Mouse (Mus musculus): ENCODE measurements at regions not wholly inside any gene's neighbourhood (a gene's known extent, or its start where the extent isn't known, plus 50 kb on each side); places are given as distances from the start of the nearest gene placed in this dataset.

DNA sequence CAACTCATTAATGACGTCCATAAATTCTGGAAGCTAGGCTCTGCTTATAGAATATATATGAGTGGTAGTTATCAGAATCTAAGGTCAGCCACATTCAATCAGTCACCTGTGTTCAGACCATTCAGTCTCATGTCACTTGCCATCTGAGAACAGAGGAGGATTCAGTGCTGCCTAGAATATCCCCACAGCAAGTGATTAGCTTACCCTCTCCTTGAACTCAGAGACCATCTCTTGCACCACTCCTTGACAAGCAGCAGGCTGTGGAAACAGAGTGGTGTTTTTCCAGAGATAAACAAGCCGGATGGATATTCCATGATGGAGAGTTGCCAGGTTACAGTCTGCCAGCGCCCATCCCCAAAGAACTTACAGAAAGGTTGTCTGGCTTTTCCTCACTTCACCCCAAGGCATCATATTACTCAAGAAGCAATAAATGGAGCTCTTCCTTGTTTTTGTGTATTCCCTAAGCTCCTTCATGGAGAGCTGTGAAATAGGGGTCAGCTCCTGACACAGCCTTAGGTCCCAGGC lies 291.9 kb upstream of the Thbs1 start:
- DNase-seq (ENCODE audit: low spot score), result no peak

DNA sequence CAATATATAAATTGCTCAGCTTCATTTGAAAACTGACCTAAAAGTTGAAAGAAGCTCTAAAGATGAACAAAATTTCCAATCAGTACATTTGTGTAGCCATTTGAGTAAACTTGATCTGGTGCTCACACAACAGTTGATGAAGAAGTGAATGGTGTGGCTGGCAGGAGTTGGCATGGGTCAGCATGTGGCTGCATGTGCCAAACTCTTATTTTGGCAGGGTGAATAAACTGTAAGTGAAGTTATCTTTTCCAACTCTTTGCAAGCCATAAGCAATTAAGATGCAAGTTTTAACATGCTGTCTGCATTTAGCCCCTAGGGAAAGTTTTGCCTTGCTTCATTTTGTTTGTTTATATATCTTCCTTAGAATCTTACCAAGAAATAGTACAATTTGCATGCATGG lies 291.0 kb upstream of the Thbs1 start:
- no peak for DNase-seq (ENCODE audit: low spot score)

DNA sequence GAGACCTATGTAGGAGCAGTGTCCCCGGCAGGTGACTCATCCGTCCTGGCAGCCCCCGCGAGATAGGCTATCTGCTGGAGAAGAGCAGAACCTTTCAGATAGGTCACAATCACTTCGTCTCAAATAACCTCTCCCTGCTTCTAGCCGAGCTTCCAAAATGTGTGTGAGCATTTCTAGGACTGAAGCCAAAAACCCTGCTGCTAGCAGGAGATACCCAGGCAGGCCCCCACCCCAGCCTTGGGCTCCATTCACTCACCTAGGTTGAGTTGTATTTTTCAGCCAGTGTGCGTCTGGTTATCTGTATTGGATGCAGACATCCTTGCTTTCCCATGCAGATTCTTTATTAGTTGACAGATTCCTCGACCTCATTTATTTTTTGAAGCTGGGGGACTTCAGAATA lies 286.6 kb upstream of the Thbs1 start:
- DNase-seq (ENCODE audit: low spot score), result no peak

DNA sequence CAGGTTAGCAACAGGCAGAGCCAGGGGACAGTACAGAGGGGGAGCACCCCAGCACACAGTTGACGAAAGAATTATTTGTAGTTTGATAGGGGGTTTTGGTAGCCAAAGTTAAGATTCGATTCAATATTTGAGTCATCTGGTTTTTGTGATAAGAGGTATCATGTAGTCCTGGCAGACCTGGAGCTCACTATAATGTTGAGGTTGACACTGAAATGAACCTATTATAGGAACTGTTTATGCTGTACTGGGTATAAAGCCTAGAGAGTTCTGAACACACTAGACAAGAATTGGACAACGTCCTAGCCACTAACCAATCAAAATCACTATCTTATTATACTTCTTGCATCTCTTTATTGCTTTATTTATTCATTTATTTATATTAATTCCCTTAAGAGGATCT lies 284.4 kb upstream of the Thbs1 start:
- no peak for DNase-seq (ENCODE audit: low spot score)

DNA sequence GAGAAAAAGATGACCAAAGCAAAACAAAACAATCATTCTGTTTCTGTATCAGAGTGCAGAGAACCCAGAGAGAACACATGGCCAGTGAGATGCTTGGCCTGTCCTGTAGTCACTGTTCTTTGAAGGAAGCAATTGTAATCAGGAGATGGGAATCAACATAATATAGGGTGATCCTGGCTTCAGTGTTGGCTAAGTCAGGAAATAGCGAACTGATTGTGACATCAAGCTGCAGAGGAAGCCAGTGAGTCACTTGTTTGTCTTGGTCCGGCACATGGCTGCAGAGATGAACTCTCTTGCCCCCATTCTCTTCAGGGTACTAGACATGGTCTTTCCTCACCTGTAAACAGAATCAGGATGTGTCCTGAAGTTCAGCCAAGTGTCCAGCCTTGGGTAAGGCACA lies 273.3 kb upstream of the Thbs1 start:
- no peak for DNase-seq (ENCODE audit: low spot score)

DNA sequence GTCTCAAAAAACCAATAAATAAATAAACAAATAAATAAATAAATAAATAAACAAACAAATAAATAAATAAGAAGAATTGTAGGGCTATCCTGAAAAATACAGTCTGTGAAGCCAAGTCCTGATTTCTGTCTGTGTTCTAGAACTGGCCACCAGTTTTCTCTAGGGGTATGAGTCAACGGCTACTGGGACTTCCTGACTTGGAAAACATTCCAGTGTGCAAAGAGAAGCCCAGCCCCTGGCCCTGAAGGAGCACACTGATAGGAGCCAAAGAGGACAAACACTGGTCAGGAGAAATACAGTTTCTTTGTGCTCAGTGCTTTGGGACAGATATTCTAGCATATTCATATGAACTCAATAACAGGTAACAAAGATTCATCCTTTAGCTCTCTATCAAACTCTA lies 271.3 kb upstream of the Thbs1 start:
- DNase-seq (ENCODE audit: low spot score), result no peak

DNA sequence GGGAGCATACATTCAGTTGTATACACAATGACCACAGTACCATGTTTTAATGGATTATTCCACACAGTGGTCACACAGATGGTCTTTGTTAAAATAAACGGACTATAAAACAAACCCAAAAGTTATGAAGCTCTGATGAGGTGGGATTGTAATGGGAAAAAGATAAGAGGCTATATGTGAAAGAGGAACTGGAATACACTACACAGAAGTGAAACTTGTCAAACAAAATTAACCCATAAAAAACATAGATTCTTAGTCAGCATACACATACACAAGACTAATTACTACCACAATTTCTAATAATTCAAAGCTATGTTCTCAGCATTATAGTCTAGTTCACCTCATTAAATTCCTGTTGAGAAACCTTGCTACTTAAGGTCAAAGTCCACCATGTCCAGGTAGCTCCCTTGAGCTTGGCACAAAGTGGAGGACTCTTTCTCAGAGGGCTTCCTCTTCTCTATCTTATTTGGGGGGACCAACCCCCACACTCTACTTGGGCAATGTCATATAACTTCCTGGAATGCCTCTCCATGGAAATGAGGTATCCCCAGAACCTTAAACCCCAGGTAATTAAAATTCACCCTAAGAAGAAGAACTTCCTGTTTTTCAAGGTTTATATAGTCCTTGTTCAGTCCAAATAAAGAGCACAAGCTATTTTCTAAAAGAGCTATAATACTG lies 269.2 kb upstream of the Thbs1 start:
- no peak for DNase-seq (ENCODE audit: low spot score)

DNA sequence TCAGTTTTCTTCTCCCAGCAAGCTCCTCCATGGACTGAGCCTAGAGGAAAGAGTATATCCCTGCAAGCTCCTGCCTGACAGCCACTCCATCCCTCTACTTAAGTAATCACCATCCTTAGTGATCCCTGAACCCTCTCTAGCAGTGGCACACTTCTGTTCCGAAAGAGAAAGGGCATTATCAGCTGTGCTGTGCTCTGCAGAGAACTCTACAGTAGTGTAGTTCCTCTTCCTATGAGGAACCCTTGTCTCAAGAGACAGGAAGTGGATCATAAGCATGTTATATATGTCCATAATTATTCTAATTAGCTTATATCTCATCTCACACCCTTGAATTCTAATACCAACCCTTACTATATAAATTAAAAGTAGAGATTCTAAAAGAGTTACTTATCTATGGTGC lies 259.2 kb upstream of the Thbs1 start:
- no peak for DNase-seq (ENCODE audit: low spot score)

DNA sequence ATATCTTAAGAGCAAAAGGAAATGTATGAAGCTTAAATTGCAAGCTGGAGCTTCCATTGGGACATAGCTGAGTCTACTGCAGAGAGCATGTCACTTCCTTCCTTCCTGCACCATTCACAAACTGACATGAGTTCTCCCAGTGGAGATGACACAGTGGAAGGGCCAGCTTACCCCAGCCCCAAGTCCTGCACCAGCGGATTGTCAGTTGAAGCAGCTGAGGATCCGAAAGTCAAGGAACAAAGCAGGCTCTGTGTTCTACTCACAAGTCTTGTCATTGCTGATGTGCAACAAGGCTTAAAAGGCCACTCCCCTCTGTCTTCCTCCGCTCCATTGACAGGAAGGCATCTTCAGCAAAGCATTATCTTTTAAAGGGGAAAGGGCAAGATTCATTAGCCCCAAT lies 249.4 kb upstream of the Thbs1 start:
- DNase-seq (ENCODE audit: low spot score), result no peak

DNA sequence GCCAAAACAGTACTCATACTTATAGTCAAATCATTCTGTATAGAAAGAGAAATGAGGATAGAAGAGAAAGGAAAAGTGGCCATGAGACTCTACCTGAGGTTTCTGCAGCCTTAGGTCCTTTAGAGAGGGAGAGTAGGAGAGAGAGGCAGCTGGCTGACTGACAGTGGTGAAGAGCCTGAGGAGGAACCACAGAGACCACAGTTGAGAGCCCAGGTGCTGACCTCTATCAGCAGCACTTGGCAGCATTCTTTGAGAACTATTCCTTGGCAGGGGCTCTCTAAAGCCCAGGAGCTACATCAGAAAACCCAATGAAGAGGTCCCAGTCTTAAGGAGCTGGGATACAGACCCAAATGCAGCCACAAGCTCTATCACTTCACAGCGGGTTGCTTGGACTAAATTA lies 246.6 kb upstream of the Thbs1 start:
- no peak for DNase-seq (ENCODE audit: low spot score)

DNA sequence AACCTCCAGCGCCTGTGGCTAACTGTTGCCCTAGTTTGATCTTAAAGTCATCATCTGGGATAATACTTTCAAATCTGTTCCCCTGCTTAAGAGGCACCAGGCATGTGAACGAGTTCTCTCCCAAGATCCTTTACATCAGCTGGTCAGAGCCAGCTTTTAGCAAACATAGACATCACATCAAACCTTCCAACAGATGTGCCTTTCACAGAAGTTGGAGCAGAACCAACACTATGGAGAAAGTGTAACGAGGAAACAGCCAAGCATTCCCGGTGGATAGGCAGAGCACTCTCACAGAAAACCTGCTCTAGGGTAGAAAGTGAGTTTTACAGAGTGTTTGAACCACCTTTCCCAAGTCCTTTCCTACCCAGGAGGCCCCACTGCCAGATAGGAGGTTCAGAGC lies 244.7 kb upstream of the Thbs1 start:
- DNase-seq (ENCODE audit: low spot score), result no peak

DNA sequence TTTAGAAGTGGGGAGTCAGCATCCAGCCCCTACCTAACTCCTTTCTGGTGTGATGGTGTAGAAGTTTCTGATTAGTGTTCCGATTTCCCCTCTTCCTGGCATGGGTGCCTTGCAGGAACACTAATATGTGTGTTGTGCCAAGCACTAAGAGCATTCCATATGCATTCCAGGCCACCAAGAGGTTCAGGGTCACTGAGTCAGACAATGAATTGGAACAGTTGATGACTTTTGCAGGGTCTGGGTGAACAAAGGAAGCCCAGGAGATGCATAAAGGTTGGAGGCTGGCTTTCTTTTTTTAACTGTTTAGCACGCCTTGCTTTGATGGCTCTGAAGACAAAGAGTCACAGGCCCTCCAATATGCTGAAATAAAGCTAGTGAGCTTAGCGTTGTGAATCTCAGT lies 244.3 kb upstream of the Thbs1 start:
- DNase-seq (ENCODE audit: low spot score), result no peak

DNA sequence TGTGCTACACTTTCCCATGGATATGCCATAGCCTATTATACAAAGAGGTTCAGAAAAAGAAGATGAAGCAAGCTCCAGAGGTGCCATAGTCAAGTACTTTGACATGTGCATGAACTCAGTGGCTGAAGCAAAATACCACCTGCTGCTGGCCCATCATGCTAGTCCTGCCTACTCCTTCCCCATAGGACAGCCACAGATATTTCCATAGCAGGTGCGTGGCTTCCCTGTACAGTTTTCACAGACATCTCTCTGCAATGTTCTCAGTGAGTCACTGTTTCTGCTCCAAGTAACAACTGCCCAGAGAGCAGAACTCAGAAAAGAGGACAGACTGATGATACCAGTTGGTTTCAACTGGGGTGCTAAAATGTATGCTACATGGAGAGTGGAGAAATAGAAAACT lies 242.8 kb upstream of the Thbs1 start:
- no peak for DNase-seq (ENCODE audit: low spot score)

DNA sequence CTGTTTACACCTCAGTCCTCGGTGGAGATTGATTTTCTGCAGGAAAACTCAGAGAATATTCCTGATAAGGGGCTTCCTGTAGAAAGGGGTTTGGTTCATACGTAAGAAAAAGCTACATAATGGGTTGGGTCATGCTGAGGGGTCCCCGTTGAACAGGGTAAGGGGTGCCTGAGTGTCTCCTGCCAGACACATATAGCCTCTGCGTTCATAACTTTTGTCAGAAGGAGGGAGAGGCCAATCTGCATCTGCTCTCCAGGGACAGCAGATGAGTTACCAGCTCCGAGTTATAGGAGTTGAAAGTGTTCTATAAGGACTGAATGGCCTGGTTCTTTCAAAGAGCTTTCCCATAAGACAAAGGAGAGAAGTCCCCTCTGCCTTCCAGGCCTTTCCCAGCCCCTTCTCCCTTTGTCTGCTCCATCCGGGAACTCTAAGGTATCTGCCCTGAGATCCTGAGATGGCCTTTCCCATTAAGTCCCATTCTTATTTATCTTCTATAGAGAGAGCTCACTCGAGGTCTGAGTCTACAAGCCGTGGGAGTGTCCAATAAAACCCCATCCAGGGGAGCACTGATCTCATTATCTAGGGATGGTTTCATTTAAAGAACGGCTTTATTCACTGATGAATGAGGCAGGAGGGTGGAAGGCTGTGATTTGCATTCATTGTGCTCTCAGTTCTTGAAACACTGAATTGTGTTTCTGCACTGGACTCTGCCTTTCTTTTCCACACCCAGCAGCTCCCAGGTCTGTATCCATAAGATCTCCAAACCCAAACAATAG lies 240.0 kb upstream of the Thbs1 start:
- no peak for DNase-seq (ENCODE audit: low spot score)

DNA sequence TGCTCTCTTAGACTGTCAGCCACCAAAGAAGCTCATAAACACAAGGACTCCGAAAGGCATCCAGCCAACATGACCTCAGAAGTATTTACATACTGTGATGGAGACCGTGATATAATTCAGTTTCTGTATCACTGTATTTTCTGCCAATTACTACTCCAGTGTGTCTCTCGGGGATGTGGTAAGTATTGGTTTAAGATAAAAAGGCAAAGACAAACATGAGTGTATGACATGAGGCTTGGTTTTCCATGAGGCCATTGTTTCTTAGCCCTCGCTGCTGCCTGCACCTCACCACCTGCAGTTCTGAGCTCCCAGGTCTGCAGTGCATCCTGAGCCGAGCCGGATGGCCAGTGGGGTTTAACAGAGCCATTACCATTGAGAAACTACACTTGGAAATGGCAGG lies 233.9 kb upstream of the Thbs1 start:
- DNase-seq (ENCODE audit: low spot score), result no peak

DNA sequence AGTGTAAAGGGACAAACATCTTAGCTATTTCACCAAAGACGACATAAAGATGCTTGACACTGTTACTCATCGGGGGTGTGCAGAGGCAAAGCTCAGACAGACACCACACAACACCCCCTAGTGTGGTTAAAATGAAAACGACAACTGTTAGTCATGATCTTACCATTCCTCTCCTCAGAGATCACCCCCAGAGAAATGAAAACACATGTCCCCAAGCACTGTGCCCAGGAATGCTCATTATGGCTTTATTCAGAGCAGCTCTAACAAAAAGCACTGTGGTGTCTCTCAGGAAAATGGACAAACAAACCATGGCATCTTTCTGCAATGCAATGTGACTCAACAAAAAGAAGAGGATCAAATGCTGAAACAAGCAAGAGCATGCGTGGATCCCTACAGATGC lies 229.5 kb upstream of the Thbs1 start:
- DNase-seq (ENCODE audit: low spot score), result no peak

DNA sequence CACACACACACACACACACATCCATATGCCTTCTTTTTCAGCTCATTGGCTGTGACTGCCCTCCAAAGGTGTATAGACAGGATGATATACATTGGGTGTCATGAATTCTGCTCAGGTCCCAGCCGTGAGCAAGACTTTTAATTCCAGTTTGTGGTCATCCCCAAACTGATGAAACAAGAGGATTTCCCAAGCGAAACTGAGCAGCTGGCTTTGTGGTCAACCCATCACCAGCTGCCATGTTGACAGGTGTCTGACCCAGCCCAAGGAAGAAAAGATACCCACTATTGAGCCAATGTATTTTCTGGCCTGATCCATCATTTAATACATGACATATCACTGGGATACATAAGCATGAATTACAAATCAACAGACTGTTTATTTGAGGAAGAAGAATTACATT lies 228.8 kb upstream of the Thbs1 start:
- DNase-seq (ENCODE audit: low spot score), result no peak

DNA sequence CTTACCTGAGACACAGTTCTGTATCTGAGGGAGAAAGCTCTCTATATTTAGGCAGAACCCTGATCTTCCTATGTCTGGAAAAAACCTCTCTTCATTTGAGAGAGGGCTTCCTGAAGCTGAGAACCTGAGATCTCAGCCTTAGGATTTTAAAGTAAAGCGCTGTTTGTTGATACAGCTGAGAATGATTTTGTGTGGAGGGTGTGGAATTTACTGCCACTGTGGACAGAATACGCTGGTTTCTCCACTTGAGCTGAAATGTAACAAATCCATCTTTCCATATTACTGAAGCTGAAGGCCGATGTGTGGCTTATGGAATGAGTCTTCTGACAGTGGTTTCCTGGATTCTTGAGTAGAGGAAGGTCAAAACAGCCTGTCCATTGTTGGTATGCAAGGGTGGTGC lies 225.2 kb upstream of the Thbs1 start:
- DNase-seq (ENCODE audit: low spot score), result no peak

DNA sequence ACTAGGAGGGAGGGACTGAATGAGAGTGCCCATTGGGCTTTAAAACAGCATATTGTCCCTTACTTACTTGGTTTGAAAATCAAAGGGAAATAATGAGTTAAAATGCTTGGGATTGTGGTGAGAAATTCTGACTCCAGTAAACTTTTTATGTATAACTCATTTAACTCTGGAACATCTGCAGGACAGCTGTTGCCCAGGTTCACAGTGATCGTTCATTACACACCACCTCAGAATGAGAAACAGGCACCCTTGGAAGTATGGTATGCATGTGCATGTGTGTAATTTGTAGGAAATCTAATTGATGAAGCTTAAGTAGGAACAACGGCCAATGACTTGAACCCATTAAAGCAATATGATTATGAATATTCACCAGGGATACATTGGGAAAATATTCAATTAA lies 210.4 kb upstream of the Thbs1 start:
- no peak for DNase-seq (ENCODE audit: low spot score)

DNA sequence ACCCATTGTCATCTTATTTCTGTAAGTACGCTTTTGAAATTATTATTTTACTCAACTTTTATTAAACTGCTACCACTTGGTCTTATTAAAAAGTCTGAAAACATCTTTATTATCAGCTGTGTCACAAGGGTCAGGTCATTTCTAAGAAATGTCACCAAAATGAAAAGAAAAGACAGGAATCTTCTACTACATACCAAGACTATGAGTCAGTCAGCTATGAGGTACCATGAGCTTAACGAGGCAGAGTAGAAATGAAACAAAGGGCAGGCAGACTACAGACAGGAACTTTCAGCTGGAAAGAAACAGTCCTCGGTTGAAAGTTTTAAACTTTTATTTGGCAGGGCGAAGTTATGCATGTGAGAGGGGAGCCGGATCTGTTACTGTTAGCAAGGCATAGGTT lies 208.8 kb upstream of the Thbs1 start:
- no peak for DNase-seq (ENCODE audit: low spot score)

DNA sequence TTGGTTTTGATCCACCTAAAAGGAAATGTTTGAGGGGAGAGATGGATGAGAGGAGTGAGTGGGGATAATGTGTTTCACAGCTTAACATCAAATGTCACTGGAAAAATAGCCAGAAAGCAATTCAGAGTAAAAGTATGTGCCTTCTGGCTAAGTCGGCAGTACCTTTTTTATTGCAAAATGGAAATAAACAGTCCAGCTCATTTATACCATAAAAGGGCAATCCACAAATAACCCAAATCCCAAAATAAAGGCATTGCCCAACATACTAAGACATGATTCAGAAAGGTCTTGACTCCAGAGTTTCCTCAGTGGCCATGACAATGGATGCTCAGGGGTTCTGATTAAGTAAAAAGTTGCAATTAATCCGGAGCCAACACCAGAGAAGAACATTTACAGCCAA lies 208.0 kb upstream of the Thbs1 start:
- DNase-seq (ENCODE audit: low spot score), result no peak

DNA sequence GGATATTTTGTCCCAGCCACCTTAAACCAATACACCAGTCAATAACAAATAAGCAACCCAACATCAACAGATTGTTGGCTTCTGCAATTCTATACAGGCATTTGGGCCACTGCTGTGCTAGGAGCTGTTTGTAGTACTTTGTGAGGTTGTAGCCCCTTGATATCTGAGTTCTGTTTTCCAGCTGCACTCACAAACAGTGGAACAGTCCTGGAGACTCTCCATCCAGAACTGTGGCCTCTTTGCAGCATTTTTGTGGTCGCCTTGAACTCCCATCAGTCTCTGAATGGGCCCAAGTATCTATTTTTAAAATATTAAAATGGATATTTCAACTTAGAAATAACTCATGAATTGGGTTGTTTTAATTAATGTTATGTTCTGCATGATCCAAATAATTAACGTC lies 205.2 kb upstream of the Thbs1 start:
- no peak for DNase-seq (ENCODE audit: low spot score)

DNA sequence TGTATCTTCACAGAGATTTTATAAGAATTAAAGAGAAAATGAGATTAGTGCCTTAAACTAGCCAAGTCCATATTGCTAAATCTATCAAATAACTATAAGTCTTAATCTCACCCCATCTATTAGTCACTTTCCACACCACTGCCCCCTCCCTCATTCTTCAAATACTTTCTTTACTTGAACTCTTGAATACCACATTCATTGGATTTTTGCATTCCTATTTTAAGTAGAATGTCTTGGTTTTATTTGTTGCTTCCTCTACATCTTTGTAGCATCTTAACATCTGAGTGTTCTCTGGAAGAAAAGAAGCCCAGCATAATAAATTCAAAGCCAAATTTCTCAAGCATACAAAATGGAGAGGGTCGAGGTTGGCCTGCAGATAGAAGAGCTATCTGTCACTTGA lies 200.9 kb upstream of the Thbs1 start:
- DNase-seq (ENCODE audit: low spot score), result no peak

DNA sequence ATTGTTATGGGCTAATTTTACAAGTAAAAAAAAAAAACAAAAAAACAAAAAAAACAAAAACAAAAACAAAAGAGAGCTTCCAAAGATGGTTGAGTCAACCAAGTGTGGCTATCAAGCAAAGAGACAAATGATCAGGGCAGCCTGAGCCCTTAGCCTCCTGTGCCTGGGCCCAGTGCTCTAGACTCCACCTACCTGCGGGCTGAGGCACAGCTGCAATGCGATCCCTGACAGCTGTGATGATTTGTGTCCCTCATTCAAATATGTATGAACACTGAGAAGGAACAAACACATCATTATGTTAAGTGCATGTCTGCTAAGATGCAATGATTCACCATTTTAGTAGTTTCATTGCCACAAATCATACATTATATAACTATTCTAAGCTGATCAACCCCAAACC lies 199.0 kb upstream of the Thbs1 start:
- no peak for DNase-seq (ENCODE audit: low spot score)

Data from spleen, adult 12 weeks (tissue).